Mouse (Mus musculus) induced T-regulatory cell, adult 2 months (primary cell): ENCODE measurements around the gene Cdr1.

ENCODE experiments used
- DNase-seq: peaks from one replicate; pipeline ENCODE4 v3.0.0-alpha.2; 2012; ENCODE audit warnings: low read depth

Gene Cdr1

DNA sequence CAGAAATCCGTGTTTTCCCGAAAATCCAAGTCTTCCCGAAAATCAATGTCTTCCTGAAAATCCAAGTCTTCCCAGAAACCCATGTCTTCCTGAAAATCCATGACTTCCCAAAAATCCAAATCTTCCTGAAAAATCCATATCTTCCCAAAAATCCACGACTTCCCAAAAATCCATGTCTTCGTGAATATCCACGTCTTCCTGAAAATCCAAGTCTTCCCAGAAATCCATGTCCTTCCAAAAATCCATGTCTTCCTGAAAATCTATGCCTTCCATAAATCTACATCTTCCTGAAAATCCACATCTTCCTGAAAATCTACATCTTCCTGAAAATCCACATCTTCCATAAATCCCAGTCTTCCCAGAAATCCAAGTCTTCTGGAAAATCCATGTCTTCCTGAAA is at the start of gene Cdr1:
Gene Cdr1, minus strand, starts transcription at position 101 of the 400 bp plus-strand sequence.
- DNase-seq: peak; percentile 14

DNA sequence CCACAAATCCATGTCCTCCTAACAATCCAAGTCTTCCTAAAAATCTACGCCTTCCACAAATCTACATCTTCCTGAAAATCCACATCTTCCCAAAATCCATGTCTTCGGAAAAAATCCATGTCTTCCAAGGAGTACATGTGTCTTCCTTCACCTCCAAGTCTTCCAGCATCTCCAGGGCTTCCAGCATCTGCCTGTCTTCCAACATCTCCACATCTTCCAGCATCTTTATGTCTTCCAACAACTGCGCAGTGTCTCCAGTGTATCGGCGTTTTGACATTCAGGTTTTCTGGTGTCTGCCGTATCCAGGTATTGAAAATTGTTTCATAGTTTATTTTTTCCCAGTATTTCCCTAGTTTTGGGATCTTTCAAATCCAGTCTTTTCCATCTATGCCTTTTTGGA is 511 bp upstream of the Cdr1 start:
- DNase-seq: no peak

DNA sequence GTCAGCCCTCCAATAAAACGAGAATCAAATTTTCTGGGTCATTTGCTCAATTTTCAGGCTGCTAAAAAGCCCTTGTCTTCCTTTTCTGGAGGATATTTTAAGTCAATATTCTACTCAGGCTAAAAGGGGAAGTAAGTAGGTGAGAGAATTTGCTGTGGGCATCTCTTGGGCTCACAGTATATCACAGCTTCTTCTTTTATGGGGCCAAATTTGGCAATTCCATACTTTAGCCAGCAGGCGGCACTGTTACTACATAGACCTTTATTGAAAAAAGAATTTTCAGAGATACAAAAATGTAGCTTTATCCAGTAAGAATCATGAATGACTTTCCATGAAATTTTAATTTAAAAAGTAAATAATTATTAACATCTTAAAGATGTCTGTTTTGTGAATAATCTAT is 18.8 kb downstream of the Cdr1 start:
- peak; percentile 1 for DNase-seq

DNA sequence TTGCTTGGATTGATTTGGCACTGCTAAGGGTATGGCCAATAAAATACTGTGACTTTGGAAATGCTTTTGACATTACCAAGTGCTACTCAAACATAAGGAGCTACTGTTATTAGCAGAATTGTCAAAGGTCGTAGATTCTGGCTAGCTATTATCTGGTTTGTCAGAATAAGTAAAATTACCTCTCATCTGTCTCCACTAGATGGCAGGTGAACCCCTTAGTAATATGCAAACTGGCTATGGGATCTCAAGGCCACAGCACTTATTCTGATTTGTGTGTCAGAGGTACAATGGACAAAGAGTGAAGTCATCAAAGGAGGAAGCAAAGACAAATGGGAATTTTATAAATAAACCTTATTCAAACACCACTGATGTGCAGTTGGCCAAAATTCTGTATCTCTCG is 24.1 kb downstream of the Cdr1 start:
- no peak for DNase-seq

DNA sequence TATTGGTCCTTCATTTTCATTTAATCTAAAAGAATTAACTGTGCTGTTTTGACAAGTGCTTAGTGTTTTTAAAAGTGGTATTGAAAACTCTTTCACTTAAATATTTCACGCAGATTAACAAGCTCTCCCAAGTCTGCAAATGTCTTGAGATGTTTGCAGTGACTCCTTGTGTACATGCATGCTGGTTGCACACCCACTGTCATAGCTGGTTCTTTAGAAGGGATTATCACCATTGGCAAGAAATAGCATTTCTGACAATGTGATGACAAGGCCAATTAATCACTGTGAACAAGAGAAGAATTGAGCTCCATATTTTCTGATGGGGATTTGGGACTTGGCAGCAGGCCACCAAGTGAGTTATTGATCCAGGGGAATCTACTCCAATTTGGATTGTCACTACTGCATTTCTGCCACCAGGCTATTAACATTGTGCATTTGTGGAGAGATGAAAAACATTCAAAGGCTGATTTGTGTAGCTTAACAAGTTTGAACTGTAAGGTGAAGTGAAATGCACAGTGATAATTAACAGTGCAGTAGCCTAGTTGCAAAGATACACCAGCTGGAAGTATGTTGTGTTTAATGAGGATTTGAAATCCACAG is 30.6 kb downstream of the Cdr1 start:
- DNase-seq: no peak

DNA sequence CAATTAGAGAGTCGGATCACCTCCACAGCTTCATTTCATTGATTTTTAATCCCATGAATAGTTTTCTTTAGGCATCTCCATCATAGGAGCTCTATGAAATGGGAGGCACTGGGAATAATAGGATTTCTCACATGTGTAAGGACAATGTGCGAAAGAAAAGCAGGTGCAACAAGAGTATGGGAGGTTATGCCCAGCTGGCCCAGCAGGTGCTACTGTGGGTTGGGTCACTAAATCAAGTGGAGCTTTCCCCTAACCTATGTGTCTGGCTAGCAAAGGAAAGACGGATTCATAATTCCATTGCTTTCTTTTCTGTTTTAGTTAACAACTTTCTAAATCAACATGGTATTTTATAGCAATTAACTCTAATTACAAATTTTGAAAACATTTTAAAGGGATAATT is 31.1 kb downstream of the Cdr1 start:
- DNase-seq: no peak

DNA sequence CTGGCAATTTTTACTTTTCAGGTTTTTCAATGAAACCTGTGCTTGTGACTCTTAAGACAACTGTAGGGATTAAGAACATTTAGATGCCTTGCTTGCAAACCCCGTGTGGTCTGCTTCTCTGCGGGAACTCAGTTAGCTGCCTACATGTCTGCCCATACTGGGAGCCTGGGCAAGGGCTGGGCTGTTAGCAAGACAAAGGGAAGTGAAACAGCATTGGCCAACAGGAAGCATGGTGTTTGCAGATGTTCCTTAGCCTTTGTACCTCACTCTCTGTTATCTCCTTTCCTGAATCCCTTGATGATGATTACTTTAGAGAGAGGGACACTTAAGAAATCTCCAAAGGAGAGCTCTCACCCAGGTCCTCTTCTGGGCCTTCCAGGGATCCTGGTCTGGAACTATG is 38.8 kb downstream of the Cdr1 start:
- DNase-seq: no peak

DNA sequence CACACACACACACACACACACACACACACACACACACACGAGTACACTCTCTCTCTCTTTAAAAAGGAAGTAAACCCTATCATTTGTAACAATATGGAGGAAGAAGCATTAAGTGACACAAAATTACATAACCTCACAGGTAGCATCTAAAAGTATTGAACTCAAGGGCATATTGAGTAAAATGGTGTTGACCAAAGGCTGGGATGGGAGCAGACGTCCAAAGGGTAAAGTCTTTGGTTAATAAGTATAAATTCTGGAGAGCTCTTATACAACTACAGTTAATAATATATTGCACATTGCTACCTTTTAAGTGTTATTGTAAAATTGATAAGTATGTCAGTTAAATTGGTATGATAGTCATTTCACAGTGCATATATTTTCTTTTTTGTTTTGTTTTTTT is 39.9 kb downstream of the Cdr1 start:
- DNase-seq: no peak

DNA sequence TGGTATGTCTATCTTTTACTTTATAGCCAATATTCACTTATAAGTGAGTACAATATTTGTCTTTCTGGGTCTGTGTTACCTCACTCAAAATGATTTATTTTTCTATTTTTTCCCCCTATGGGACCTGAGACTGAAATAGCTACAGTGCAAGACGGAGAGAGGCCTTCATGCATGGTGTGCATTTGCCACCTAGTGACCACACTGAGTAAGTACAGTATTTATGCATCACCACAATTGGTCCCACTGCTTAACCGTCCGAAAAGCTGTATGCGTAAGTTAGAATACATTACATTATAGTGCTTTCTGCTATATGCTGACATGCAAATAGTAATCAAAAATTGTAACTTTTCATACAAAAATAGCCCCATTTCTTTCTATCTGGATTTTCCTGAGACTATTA is 50.8 kb downstream of the Cdr1 start:
- DNase-seq: no peak
